Mouse (Mus musculus) layer of hippocampus, postnatal 25 days (tissue): ENCODE data around the gene C2cd2. TPM values are rescaled to one million over a fixed set of nuclear protein-coding genes. Genes with fewer than 3 reads are reported as not detected.
A peak's percentile ranks its signal among the peaks of the same experiment; 100 is the strongest.

Source experiments
- DNase-seq, 2 experiments: peaks; one replicate each; pipeline ENCODE4 v3.0.0; 2022; ENCODE audit warnings: mixed read lengths in 2 of 2, low spot score in 1 of 2; ENCODE audit errors: extremely low spot score in 1 of 2
- total RNA-seq, 2 experiments: library from RNA; stranded (reverse); gene quantifications; 2 replicates each; pipeline ENCODE4 v1.2.3; 2021

Gene C2cd2
- total RNA-seq, 2 experiments from 2014 or later = 17.6 to 17.7 TPM

DNA sequence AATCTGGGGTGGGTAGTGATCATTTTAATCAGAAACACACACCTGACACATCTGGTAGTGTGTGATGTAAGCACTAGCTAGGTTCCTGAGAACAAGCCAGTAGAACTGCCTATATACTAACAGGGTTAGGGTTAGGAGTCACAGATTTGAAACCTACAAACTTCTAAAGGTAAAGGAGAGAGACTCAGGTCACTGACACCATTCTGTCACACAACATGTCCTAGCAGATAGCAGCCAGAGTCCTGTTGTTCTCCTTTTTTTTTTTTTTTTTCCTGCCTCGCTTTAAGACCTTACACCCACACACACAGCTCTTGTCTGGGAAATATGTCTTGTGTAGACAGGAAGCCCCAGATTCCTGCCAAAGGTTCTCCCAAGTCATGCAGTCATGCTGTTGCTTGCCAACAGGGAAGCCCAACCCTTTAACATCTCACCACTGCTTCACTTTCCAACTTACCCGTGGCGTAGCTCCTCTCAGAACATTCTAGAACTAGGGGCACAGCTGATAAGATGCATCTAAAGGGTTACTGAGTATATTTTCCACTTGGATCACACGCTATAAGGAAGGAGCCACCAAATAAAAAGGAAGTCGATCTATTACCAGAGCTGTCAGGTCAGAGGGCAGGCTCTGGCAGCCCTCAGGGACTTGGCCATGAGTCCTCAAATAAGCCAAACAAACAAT, 64.9 kb downstream of the C2cd2 start:
- DNase-seq = no peak

DNA sequence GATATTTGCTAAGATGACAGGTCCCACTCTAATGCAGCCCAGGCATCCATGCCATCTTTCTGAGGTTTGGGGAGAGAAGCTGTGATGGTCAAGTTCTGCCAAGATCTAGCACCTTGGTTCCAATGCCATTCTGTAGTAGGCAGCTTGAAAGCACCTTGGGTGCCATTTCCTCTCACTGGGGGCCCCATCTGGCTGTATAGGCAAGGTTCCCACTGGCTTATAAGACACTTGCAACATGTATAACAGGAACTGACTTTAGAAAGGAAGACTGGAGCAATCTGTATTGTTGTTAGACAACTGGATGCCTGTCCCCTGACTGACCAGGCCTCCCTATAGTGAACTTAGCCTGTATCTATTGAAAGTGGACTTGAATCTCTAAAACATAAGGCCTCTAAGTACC, 74.6 kb downstream of the C2cd2 start:
- DNase-seq = no peak

DNA sequence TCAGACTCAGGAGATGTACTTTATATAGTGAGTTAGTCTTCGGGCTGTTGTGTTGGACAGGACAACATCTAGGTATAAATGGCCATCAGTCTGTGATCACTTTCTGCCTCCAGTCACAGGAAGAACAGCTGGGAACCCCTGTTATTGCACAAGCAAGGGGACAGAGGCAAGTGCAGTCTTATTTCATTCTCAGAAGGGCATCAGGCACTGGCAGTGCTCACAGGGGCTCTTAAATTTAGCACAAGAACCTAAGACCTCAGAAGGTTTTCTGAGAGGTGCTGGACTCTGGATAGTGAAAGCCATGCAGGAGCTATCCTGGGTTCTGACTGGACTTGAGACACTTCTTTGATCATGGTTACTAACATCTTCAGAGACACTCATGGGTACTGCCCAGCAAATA, 78.7 kb downstream of the C2cd2 start:
- DNase-seq = no peak

DNA sequence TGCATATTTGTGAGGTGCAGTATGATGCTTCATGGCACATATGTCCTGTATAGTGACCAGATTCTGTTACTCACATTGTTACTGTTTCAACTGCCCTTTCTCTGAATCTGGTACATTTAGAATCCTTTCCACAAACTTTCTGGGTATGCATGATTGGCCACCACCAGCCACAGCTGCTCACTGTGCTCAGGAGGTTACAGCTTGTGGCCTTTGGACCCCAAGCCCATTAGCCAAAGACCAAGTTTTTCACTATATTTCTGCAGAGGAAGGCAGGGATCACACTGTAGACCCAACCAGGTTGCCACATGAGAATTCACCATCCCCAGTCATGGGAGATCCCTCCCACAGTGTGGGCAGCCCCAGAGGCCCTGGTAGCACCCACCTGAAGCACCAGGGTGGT, 79.5 kb downstream of the C2cd2 start:
- no peak for DNase-seq

DNA sequence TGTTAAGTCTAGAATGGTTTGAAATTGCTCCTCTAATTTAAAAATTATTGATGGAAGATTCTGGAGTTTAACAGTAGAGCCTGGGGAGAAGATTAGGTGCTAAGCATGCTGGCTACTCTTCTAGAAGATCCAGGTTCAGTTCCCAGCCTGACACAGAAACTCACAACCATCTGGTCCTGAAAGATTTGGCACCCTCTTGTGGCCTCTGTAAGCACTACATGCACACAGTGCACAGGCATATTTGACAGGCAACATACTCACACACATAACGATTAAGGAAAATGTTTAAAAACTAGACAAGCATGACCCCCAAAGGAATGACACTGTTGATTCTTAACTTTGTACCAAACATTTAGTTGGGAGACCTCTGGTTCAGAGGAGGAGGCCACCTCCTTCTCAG, 83.3 kb downstream of the C2cd2 start:
- peak in 1 of 2 experiments; percentile 54 for DNase-seq

DNA sequence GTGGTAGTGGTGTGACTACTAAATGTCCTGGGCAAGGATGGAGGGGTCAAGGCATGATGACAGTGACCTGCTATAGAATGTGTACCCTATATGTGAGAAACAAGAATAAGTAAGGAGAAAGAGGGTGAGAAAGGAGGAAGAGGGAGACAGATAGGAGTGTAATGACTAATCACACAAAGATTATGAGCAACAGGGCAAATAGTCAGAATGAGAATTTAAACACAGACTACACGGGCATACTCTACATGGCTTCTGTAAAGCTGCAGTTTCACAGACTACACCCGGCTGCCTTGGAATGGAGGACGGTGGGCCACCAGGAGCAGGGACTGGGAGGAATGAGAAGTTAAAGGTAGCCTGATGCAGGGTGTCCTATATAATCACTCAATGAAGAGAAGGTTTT, 84.9 kb downstream of the C2cd2 start:
- DNase-seq = no peak

DNA sequence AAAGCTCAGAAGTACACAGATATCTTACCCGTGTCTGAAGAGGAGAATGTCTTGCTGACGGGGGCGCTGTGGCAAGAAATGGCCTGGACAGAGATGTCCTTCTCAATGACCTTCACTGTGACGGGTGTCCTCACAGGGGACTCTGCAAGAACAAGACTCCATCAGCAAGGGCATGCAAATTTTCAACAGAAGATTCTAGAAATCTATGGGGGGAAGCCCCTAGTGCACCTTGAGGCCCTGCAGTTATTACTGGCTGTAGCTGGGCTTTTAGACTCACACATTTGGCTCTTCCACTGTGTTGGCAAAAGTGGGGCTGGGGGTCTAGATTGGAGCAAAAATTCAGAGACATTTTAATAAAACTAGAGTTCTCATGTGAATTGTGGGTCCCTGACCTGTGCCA, 87.3 kb downstream of the C2cd2 start:
- no peak for DNase-seq

DNA sequence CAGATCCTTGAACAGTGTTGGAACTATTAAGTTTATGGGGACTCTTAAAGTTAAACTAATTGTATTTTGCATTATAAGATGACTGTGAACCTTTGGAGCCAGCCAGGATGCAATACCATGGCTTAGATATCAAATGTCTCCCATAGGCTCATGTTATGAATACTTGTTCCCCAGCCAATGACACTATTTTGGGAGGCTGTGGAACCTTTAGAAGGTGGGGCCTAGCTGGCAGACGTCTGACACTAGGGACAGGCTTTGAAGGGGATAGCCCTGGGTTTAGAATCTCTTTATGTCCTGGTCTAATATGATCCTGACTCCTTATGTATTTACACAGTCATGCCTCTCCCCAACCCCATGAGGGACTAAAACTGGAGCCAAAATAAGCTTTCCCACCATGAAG, 88.0 kb downstream of the C2cd2 start:
- no peak for DNase-seq

DNA sequence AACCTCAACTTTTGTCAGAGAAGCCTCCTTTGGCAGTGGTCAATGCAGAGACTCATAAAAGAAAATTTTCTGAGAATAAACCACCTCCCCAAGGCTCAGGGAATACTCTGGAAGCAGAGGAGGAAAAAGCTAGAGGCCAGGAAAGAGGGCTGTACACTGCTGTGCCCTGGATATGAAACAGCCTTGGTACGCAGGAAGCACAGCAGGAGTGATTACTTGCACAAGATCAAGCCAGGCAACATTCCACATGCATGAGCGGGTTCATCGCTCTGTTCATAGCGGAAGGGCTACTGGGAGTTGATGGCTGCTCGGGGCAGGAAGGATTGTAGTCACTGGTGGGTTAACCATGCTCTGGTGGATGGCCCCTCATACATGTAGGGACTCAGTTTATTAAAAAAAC, 89.7 kb downstream of the C2cd2 start:
- no peak for DNase-seq

DNA sequence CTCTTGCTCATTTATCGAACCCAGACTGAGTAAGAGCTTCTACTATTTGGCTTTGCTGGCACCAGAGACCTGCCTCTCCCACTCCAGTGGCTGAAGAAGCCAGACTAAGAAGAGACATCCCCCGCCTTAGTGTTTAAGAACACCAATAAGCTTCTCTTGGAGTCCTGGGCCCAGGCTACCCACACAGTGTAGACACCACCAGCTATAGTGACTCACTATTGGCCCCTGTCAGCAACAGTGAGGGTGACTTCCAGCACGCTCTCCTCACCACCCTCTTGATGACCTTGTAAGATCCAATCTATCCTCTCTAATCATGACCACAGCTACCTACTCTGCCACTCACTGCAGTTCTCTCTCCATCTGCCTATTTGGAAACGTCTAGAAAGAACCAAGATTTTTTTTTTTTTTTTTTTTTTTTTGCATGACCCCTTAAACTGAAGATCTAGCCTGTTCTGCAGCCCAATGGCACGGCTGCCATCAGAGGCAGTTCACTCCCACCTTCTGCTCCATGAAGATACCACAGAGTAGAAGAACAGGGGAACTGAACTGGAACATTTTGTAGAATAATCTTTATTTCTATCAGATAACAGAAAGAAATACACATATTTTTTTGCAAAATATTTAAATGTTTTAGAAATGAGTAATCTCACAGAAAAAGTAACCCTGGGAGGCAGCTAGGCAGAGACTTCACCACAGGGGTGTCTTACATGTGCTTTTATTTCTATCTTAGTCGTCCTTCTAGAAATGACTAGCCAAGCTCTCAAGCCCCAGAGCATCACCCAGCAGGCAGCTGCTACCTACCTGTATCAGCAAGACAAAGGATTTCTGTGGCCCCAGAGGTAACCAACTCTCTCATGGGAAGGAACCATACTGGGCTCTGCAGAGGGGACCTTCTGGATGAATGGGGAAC, 93.0 kb downstream of the C2cd2 start:
- DNase-seq = no peak

DNA sequence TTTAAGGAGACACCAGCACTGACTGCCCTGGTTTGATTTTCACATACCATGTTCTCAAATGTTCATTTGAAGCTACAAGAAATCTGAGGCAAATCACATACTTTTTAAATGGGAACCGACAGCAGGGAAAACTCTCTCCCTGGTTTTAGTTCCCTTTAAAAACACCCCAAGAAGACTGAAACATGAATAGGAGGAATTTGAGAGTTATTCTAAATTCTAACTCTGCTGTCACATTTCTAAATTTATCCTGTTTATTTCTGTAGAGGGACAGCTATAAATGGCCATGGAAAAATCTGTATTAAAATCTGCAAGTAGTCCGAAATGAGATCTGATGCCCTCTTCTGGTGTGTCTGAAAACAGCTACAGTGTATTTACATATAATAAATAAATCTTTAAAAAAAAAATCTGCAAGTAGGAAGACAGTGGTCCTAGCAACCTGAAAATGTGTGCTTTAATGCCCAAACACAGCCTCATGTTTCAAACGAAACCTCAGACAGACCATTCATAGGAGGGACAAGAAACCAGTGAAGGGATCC, 98.4 kb downstream of the C2cd2 start:
- DNase-seq = no peak

DNA sequence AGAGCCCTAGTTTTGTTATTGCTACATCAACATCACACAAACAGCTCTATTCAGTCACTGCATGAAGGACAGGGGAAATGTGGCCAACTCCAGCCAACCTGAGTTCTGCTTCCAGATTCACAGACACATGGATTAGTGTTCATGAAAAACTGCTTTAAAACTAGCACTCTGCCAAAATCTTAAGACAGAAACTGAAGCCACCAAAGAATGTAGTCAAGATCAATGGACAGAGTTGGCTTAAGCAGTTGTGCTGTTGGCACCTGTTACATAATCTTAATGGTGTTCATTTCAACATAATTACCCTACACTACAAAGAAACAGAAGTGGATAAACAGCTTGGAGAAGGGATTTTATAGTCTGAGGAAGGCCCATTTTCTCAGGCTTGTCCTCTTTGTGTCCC, 106.3 kb downstream of the C2cd2 start:
- no peak for DNase-seq

DNA sequence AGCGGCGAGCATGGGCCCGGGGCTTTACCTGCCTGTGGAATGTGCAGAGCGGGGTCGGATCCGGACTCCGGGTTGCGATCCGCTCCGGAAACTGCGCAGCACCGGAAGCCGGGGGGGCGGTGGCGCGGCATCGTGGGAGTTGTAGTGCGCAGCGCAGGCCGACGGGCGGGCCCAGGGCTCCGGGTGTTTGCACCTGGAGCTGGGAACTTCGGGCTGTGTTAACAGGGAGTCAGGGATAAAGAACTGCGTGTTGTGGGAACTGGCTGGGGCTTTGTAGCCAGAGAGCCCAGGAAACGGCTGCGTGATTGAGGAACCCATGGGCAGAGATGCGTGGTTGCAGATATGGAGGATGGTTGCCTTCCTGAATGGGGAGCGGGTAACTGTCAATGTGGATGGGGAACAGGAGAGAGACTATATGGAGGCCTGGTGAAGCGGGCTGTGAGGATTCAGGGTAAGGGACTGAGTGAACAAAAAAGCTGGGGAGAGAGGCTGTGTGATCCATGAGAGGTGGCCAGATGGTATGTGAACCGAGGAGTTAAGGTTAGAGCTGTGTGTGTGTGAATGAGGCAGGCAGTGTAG, 110.6 kb downstream of the C2cd2 start, which contains the start of gene Prdm15:
Gene Prdm15, minus strand, starts transcription at position 110 of the 579 bp plus-strand sequence.
- peak in 1 of 2 experiments; percentile 82 for DNase-seq

DNA sequence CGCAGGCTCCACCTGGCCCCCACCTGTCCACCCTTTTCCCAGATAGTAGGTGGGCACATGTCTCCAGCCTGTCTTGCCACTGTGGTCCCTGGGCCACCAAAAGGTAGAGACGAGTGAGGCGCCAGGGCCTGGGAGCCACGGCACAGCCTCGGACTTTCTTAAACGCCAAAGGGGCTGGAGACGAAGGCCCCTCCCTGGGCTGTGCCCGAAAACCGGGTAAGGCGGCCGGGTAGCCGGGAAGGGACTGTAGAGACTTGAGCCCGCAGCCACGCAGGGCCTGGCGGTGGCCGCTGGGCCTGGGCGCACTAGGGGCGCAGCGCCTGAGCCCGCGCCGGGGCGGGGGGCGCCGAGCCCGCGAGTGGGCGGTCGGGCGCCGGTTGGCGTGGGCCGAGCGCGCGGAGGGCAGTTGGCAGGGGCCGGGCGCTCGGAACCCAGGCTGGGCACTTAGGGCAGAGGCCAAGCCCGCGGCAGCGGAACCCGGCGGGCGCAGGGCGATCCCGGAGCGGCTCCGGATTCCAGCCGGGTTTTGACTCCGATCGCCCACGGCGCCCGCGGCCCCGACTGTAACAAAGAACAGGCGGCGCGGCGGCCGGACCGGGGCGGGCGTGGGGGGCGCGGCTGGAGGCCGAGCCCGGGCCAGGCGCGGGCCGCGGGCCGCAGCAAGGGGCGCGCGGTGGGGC, 111.2 kb downstream of the C2cd2 start:
- DNase-seq = peak; percentile 75 to 96

DNA sequence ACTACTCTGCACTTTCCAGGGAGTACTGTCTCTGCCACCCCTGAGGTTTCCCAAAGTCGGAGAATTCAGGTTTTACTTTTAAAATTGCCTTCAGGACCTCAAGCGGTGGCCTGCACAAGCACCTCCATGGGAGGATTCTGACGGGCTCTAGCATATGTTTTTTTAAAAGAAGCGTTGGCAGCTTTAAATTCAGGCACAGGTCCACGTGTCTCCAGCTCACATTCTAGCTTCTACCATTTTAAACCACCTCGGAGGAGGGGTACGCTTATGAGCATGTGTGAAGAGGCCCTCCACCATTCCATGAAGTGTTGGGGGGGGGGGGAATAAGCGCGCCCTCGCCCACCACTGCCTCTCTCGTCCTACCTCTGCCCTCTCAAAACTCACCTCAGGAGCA, 111.7 kb downstream of the C2cd2 start:
- no peak for DNase-seq

DNA sequence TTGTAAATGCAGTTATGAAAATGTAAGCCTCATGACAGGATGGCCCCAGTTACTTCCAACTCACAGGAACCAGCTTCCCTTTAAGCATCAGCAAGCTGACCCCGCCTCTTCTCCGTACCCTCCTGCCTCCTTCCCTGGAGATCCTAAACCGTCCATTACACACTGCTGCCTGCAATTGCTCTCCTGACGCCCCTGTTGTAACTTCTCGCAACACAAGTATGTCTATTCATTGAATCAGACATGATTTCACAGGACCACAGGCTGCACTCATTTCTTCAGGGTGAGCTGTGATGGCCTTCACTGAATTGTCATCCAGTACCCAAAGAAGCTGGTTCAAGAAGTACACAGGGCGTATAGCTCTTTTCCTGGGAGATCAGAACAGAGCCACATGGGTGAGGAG, 113.6 kb downstream of the C2cd2 start:
- no peak for DNase-seq

DNA sequence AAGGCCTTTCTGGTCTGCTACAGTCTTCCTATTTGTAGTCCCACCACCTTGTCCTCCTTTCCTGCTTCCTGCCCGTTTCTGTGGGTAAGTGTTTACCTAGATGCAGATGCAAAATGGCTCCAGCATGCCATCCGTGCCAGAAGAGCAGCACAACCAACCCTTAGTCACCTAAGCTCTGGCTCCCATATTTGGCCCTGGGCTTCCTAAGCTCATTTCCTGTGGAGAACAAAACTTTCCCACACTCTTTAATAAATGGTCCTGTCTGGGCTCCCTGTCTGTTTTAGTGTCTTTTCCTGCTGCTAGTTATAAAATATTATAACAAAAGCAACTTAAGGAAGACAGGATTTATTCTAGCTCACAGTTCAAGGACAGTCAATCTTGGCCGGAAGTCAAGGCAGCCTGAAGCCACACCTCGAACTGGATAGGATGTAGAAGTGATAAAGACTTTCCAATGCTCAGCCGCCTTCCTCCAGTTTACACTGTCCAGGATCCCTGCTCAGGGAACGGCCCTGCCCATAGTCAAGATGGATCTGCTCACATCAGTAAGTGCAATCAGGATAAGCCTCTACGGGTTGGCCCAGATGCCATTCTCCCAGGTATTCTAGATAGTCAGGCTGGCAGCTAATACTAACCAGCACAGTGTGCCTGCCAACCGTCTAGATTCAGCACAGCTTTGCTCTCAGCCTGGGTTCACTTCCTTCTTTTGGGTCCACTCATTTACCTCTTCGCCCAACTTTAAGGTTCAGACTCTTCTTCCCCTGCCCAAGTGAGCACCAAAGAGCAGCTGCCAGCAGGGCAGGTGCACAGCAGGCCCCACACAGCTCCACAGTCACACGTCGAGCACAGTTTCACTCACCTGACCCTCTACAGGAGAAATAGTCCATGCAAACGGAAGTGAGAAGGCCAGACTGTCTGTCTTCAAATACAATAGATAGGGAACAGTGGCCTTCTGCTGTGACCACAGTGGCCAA, 117.1 kb downstream of the C2cd2 start:
- DNase-seq = no peak

DNA sequence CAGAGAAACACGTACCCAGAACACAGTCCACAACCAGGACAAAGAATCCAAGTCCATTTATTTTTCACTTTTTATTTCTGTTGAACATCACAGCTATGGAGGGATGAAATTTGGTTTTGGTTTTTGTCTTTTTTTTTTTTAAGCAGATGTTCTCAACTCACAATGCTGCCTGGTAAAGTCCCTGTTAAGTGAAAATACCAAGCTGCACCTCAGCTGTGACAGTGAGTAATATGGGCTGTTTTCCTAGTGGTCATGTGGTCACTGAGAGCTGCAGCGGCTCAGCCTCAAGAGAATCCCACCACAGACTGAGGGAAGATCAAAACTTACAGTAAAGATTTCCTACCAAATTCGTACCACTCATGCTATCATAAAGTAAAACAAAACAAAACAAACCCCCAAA, 130.2 kb downstream of the C2cd2 start:
- DNase-seq = no peak

DNA sequence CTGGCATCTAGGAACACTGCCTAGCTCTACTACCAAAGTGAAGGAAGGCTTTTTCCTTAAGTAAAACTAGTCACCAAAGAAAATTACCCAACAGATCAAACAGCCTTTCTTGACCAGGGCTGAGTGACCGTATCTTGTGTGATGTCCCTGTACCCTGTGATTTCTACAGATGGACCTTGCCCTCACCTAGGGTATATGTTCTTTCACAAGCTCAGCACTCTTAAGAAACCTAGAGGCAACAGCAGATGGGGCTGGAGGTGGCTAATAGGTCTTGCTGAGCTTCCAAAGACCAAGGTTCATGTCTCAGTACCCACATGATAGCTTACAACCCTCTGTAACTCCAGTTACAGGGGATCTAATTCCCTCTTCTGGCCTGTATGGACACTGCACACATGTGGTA, 134.2 kb downstream of the C2cd2 start:
- no peak for DNase-seq
